Mouse (Mus musculus): ENCODE data around the gene 3110001I22Rik. TPM values are rescaled to one million over a fixed set of nuclear protein-coding genes. Genes with fewer than 3 reads are reported as not detected.

3110001I22Rik gene
- total RNA-seq, 1 experiment = 10.9 TPM

DNA sequence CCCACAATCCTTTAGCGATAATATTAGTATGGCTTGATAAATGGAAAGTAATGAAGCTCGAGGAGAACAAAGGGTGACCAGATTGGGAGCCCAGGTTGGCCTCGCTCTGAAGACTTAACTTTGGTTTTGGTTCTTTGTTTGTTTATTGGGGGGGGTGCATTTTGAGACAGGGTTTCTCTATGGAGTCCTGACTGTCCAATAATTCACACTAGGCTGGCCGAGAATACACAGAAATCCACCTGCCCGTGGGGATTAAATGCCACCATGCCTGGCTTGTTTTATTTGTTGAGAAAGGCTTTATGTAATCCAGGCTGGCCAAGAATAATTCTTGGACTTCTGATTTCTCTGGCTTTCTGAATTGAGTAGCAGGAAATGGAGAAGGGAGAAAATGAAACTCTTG lies 1.4 kb downstream of the 3110001I22Rik start:
- in situ Hi-C loops (cut with MboI; ENCODE audit: low sequenced_read_pairs in 2 of 2, unreplicated experiment in 2 of 2) = no loop called here
- Histone ChIP-seq H3K9ac (ENCODE audit: insufficient read depth, low read depth, low read length, poor library complexity, severe bottlenecking) (no peak overlapping the region), H3K36me3 (ENCODE audit: control insufficient read depth, insufficient read depth, low read length, poor library complexity, severe bottlenecking) (peaks cover 3% of the 10 kb centered on the region; the same call in 1 of the 2 replicates), H3K27ac (ENCODE audit: insufficient read depth, low read depth, low read length, poor library complexity, severe bottlenecking) (no peak overlapping the region), H3K4me1 (ENCODE audit: control insufficient read depth in 2 of 2, insufficient read depth in 2 of 2, low read length in 2 of 2, poor library complexity in 1 of 2) (peaks cover 0 to 3% of the 10 kb centered on the region in 2 experiments; a peak in 1 of 4 replicates), H3K4me3 (ENCODE audit: insufficient read depth in 1 of 2, low read depth in 1 of 2, low read length in 2 of 2, poor library complexity in 1 of 2, severe bottlenecking in 1 of 2) (peak overlapping the region in 1 of 2 experiments; percentile 91; a peak in 2 of 4 replicates), H3K9me3 (ENCODE audit: control insufficient read depth, insufficient read depth, low read depth, low read length) (no peaks in the 10 kb centered on the region)
- DNase-seq (ENCODE audit: low read depth, low spot score) = no peak
- TF ChIP-seq CHD2 (IDR thresholded peaks at IDR 0.05; ENCODE audit: low read depth, low read length) = no peak
- TF ChIP-seq MAFK (IDR thresholded peaks at IDR 0.05; ENCODE audit: insufficient read depth, low read depth, low read length) = no peak
- TF ChIP-seq ZC3H11A (IDR thresholded peaks at IDR 0.05; ENCODE audit: borderline replicate concordance, low read depth, low read length) = no peak
- TF ChIP-seq ZNF384 (IDR thresholded peaks at IDR 0.05; ENCODE audit: low read depth, low read length) = no peak
- TF ChIP-seq HCFC1 (IDR thresholded peaks at IDR 0.05; ENCODE audit: borderline replicate concordance, insufficient read depth, low read length) = no peak

DNA sequence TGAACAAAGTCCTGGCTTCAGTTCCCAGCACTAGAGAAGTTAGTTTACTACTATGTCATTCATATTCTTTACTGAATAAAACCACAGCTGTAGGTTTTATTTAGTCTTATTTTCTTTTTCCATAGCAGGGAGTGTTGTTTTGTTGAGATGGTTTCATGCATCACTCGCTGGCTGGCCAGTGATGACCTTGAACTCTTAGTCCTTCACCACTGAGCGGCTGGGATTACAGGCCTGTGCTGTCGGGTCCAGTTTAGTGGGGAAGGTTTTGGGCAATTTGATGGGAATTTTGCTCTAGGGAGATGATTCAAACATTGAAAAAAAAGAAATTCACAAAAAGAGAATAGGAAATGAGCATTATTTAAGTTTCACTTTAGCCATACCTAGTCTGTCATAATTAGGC lies 2.8 kb downstream of the 3110001I22Rik start:
- H3K4me1 ChIP-seq (ENCODE audit: control insufficient read depth in 2 of 2, insufficient read depth in 2 of 2, low read length in 2 of 2, poor library complexity in 1 of 2) = peaks cover 0 to 3% of the 10 kb centered on the region in 2 experiments; a peak in 1 of 4 replicates
- H3K27ac ChIP-seq (ENCODE audit: insufficient read depth, low read depth, low read length, poor library complexity, severe bottlenecking) = no peak overlapping the region
- H3K9ac ChIP-seq (ENCODE audit: insufficient read depth, low read depth, low read length, poor library complexity, severe bottlenecking) = no peak overlapping the region
- no peak for DNase-seq (ENCODE audit: low read depth, low spot score)
- no peak overlapping the region for H3K4me3 ChIP-seq (ENCODE audit: insufficient read depth in 1 of 2, low read depth in 1 of 2, low read length in 2 of 2, poor library complexity in 1 of 2, severe bottlenecking in 1 of 2)
- H3K36me3 ChIP-seq (ENCODE audit: control insufficient read depth, insufficient read depth, low read length, poor library complexity, severe bottlenecking) = peaks cover 3% of the 10 kb centered on the region; the same call in 1 of the 2 replicates
- in situ Hi-C loops (cut with MboI; ENCODE audit: low sequenced_read_pairs in 2 of 2, unreplicated experiment in 2 of 2) = no loop called here
- TF ChIP-seq MAFK (IDR thresholded peaks at IDR 0.05; ENCODE audit: insufficient read depth, low read depth, low read length) (no peak), HCFC1 (IDR thresholded peaks at IDR 0.05; ENCODE audit: borderline replicate concordance, insufficient read depth, low read length) (no peak), ZC3H11A (IDR thresholded peaks at IDR 0.05; ENCODE audit: borderline replicate concordance, low read depth, low read length) (no peak), CHD2 (IDR thresholded peaks at IDR 0.05; ENCODE audit: low read depth, low read length) (no peak), ZNF384 (IDR thresholded peaks at IDR 0.05; ENCODE audit: low read depth, low read length) (no peak)
- H3K9me3 ChIP-seq (ENCODE audit: control insufficient read depth, insufficient read depth, low read depth, low read length) = no peaks in the 10 kb centered on the region

DNA sequence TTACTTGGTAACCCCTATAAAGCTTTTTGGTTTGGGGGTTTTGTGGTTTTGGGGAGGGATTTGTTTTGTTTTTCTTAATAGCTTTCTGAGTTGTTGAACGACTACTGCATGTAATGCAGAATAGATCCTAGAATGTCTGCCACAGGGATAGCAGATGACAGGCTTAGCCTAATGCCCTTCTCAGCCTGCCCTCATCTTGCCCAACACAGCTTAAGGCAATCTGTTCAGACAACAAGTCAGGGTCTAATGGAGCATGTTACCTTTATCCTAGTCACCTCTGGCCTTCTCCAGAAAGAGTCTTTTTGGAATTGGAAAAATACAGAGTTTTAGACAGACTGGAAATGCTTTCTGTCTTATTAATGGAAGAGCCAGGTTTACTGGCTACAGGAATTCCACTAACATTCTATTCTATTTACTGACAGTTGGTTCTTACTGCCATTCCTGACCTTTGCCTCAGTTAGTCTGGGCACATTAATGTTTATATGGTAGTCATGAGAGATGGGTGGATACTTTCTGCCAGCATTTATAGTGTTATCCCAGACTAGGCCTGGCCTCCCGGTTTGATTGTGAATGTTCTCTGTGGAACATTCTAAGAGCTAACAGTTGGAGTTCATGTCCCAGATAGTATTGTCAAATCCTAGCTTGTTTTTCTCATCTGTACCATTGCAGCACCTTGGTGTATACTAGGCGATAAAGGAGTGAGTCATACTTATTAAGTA lies 7.0 kb downstream of the 3110001I22Rik start:
- no peak overlapping the region for H3K9ac ChIP-seq (ENCODE audit: insufficient read depth, low read depth, low read length, poor library complexity, severe bottlenecking)
- no peak overlapping the region for H3K27ac ChIP-seq (ENCODE audit: insufficient read depth, low read depth, low read length, poor library complexity, severe bottlenecking)
- H3K9me3 ChIP-seq (ENCODE audit: control insufficient read depth, insufficient read depth, low read depth, low read length) = no peaks in the 10 kb centered on the region
- no peak for DNase-seq (ENCODE audit: low read depth, low spot score)
- no peak for TF ChIP-seq ZC3H11A (IDR thresholded peaks at IDR 0.05; ENCODE audit: borderline replicate concordance, low read depth, low read length)
- TF ChIP-seq CHD2 (IDR thresholded peaks at IDR 0.05; ENCODE audit: low read depth, low read length) = no peak
- no peak for TF ChIP-seq ZNF384 (IDR thresholded peaks at IDR 0.05; ENCODE audit: low read depth, low read length)
- TF ChIP-seq MAFK (IDR thresholded peaks at IDR 0.05; ENCODE audit: insufficient read depth, low read depth, low read length) = no peak
- TF ChIP-seq HCFC1 (IDR thresholded peaks at IDR 0.05; ENCODE audit: borderline replicate concordance, insufficient read depth, low read length) = no peak
- in situ Hi-C loops (cut with MboI; ENCODE audit: low sequenced_read_pairs in 2 of 2, unreplicated experiment in 2 of 2) = no loop called here
- H3K4me3 ChIP-seq (ENCODE audit: insufficient read depth in 1 of 2, low read depth in 1 of 2, low read length in 2 of 2, poor library complexity in 1 of 2, severe bottlenecking in 1 of 2) = no peak overlapping the region
- peaks cover 3% of the 10 kb centered on the region; the same call in 1 of the 2 replicates for H3K36me3 ChIP-seq (ENCODE audit: control insufficient read depth, insufficient read depth, low read length, poor library complexity, severe bottlenecking)
- no peaks in the 10 kb centered on the region for H3K4me1 ChIP-seq (ENCODE audit: control insufficient read depth in 2 of 2, insufficient read depth in 2 of 2, low read length in 2 of 2, poor library complexity in 1 of 2)

DNA sequence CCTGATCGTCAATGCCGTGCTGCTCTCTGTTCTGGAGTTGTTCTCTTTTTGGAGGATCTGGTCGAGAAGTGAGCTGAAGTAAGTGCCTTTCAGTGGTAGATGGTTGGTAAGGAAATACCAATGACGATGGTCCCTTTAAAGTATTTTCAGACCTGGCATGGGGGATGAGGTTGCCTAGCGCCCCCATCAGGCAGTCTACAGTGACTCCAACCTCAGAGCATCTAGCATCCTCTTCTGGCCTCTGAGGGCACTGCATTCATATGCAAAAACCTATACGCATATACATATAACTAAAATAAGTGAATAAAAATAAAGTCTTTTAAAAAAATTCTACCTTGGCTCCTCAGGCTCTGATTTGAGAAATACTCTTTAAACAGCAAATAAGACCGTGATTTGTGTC lies 27.3 kb downstream of the 3110001I22Rik start:
- DNase-seq (ENCODE audit: low read depth, low spot score) = peak; percentile 36
- in situ Hi-C loops (cut with MboI; ENCODE audit: low sequenced_read_pairs in 2 of 2, unreplicated experiment in 2 of 2) = no loop called here
- no peaks in the 10 kb centered on the region for H3K9me3 ChIP-seq (ENCODE audit: control insufficient read depth, insufficient read depth, low read depth, low read length)
- no peaks in the 10 kb centered on the region for H3K4me1 ChIP-seq (ENCODE audit: control insufficient read depth in 2 of 2, insufficient read depth in 2 of 2, low read length in 2 of 2, poor library complexity in 1 of 2)
- H3K9ac ChIP-seq (ENCODE audit: insufficient read depth, low read depth, low read length, poor library complexity, severe bottlenecking) = no peak overlapping the region
- no peak overlapping the region for H3K27ac ChIP-seq (ENCODE audit: insufficient read depth, low read depth, low read length, poor library complexity, severe bottlenecking)
- H3K4me3 ChIP-seq (ENCODE audit: insufficient read depth in 1 of 2, low read depth in 1 of 2, low read length in 2 of 2, poor library complexity in 1 of 2, severe bottlenecking in 1 of 2) = no peak overlapping the region
- peaks cover 15% of the 10 kb centered on the region for H3K36me3 ChIP-seq (ENCODE audit: control insufficient read depth, insufficient read depth, low read length, poor library complexity, severe bottlenecking)
- 0 out of 2 replicates have a peak, but pooled peaks have one; percentile 33 for TF ChIP-seq ZC3H11A (IDR thresholded peaks at IDR 0.05; ENCODE audit: borderline replicate concordance, low read depth, low read length)
- no peak for TF ChIP-seq HCFC1 (IDR thresholded peaks at IDR 0.05; ENCODE audit: borderline replicate concordance, insufficient read depth, low read length)
